Mouse (Mus musculus) myocyte (in vitro differentiated cells): Measurements from ENCODE around the gene Duoxa1.

Experiments
- MYOD1 ChIP-seq, 3 experiments: IDR thresholded peaks; one replicate each; pipeline ENCODE4 v1.6.1; 2011; ENCODE audit warnings: control low read depth in 2 of 3, low read depth in 2 of 3, mild to moderate bottlenecking in 2 of 3, moderate library complexity in 1 of 3; ENCODE audit not compliant: insufficient read length in 2 of 3, control insufficient read depth in 1 of 3
- POLR2A ChIP-seq: IDR thresholded peaks from one replicate; pipeline ENCODE4 v1.6.1; 2011; ENCODE audit warnings: low read depth, mild to moderate bottlenecking, control low read depth, moderate library complexity; ENCODE audit not compliant: insufficient read length

DNA sequence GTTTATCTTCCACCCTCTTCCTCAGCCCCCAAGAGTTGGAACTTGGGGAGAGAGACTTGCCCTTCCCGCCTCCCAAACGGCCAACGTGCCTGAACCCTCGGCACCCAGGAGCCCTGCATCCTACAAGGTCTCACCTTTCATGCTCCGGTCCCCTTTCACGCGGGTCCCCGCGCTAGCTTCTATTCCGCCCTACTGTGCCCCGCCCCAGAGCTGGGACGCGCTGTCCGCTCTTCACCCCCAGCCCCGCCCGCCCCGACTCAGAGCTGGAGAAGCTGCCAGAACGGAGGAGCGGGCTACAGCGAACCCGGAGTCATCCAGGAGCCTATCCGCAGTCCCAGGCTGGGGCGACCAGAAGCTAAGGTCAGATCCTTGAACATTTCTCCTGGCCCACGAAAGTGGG is at the start of gene Duoxa1:
- TF ChIP-seq POLR2A (no peak), MYOD1 (IDR thresholded peaks at IDR 0.05; ENCODE audit: control insufficient read depth in 1 of 3, insufficient read length in 2 of 3, low read depth in 2 of 3) (no peak)
